Mouse (Mus musculus): ENCODE measurements at regions not wholly inside any gene's neighbourhood (a gene's known extent, or its start where the extent isn't known, plus 50 kb on each side); places are given as distances from the start of the nearest gene placed in this dataset.
"Not testable (repeated sequence)": the region's sequence is repeated elsewhere in the genome, so short reads cannot be mapped to it uniquely, and the experiment has no call there.

GRCm38 (mm10) chr1:94502066-94502861 is 449.9 kb upstream of the Pdcd1 start:
- H3K27ac ChIP-seq (ENCODE audit: low read depth) = no peak overlapping the region

GRCm38 (mm10) chr1:94496992-94497391 is 444.6 kb upstream of the Pdcd1 start:
- 44% methylated on average over 2 of the region's 2 CpGs for WGBS (ENCODE audit: insufficient replicate concordance)
- H3K9ac ChIP-seq (replicated peaks) = no peak overlapping the region
- no peaks in the 10 kb centered on the region for H3K36me3 ChIP-seq (replicated peaks; ENCODE audit: insufficient read depth, low read length)
- no peak for DNase-seq
- no peaks in the 10 kb centered on the region for H3K27me3 ChIP-seq (ENCODE audit: insufficient read depth, low read length)
- H3K4me2 ChIP-seq (ENCODE audit: low read depth, low read length) = no peak overlapping the region
- TF ChIP-seq CTCF (IDR thresholded peaks at IDR 0.05; ENCODE audit: low read depth) = no peak
- TF ChIP-seq EP300 (IDR thresholded peaks at IDR 0.05; ENCODE audit: low read depth) = no peak
- H3K4me1 ChIP-seq (ENCODE audit: insufficient read depth) = no peaks in the 10 kb centered on the region
- ATAC-seq = no peak
- no peaks in the 10 kb centered on the region for H3K9me3 ChIP-seq (ENCODE audit: low read length)
- H3K4me3 ChIP-seq (ENCODE audit: low read depth, low read length) = no peak overlapping the region
- H3K27ac ChIP-seq (ENCODE audit: low read depth) = no peak overlapping the region

More at GRCm38 (mm10) chr1:94502066-94502861, 449.9 kb upstream of the Pdcd1 start:
- WGBS (ENCODE audit: insufficient replicate concordance) = 68% methylated on average over 6 of the region's 6 CpGs
- Histone ChIP-seq H3K27me3 (ENCODE audit: insufficient read depth, low read length) (no peaks in the 10 kb centered on the region), H3K4me3 (ENCODE audit: low read depth, low read length) (no peak overlapping the region), H3K9me3 (ENCODE audit: low read length) (no peaks in the 10 kb centered on the region), H3K36me3 (replicated peaks; ENCODE audit: insufficient read depth, low read length) (no peaks in the 10 kb centered on the region), H3K4me1 (ENCODE audit: insufficient read depth) (no peaks in the 10 kb centered on the region), H3K4me2 (ENCODE audit: low read depth, low read length) (no peak overlapping the region), H3K9ac (replicated peaks) (no peak overlapping the region)
- no peak for TF ChIP-seq EP300 (IDR thresholded peaks at IDR 0.05; ENCODE audit: low read depth)
- TF ChIP-seq CTCF (IDR thresholded peaks at IDR 0.05; ENCODE audit: low read depth) = no peak
- ATAC-seq (no peak), DNase-seq (no peak)

- Histone ChIP-seq H3K27me3 (ENCODE audit: insufficient read depth, low read length) (no peaks in the 10 kb centered on the region), H3K9me3 (ENCODE audit: low read length) (no peaks in the 10 kb centered on the region), H3K9ac (replicated peaks) (no peak overlapping the region), H3K4me3 (ENCODE audit: low read depth, low read length) (no peak overlapping the region), H3K4me1 (ENCODE audit: insufficient read depth) (no peaks in the 10 kb centered on the region), H3K36me3 (replicated peaks; ENCODE audit: insufficient read depth, low read length) (no peaks in the 10 kb centered on the region), H3K27ac (ENCODE audit: low read depth) (no peak overlapping the region), H3K4me2 (ENCODE audit: low read depth, low read length) (no peak overlapping the region)
- WGBS (ENCODE audit: insufficient replicate concordance) = 78% methylated on average over 3 of the region's 3 CpGs
- DNase-seq = no peak
- no peak for TF ChIP-seq CTCF (IDR thresholded peaks at IDR 0.05; ENCODE audit: low read depth)
- TF ChIP-seq EP300 (IDR thresholded peaks at IDR 0.05; ENCODE audit: low read depth) = no peak
- ATAC-seq = no peak
Observed at GRCm38 (mm10) chr1:94496341-94496740, 444.0 kb upstream of the Pdcd1 start.

GRCm38 (mm10) chr1:94487062-94487461 is 434.7 kb upstream of the Pdcd1 start:
- H3K9me3 ChIP-seq (ENCODE audit: low read length) = no peaks in the 10 kb centered on the region
- DNase-seq (no peak), ATAC-seq (no peak)
- H3K4me3 ChIP-seq (ENCODE audit: low read depth, low read length) = no peak overlapping the region
- H3K36me3 ChIP-seq (replicated peaks; ENCODE audit: insufficient read depth, low read length) = no peaks in the 10 kb centered on the region
- H3K4me1 ChIP-seq (ENCODE audit: insufficient read depth) = no peaks in the 10 kb centered on the region
- H3K9ac ChIP-seq (replicated peaks) = no peak overlapping the region
- no peaks in the 10 kb centered on the region for H3K27me3 ChIP-seq (ENCODE audit: insufficient read depth, low read length)
- H3K4me2 ChIP-seq (ENCODE audit: low read depth, low read length) = no peak overlapping the region
- TF ChIP-seq EP300 (IDR thresholded peaks at IDR 0.05; ENCODE audit: low read depth) (no peak), CTCF (IDR thresholded peaks at IDR 0.05; ENCODE audit: low read depth) (no peak)
- H3K27ac ChIP-seq (ENCODE audit: low read depth) = no peak overlapping the region
- WGBS (ENCODE audit: insufficient replicate concordance) = 29% methylated on average over 3 of the region's 3 CpGs

GRCm38 (mm10) chr1:94469834-94470233 is 417.5 kb upstream of the Pdcd1 start:
- not testable (repeated sequence) for H3K4me3 ChIP-seq (ENCODE audit: low read depth, low read length); DNase-seq; H3K4me2 ChIP-seq (ENCODE audit: low read depth, low read length); H3K4me1 ChIP-seq (ENCODE audit: insufficient read depth); H3K36me3 ChIP-seq (replicated peaks; ENCODE audit: insufficient read depth, low read length); H3K27me3 ChIP-seq (ENCODE audit: insufficient read depth, low read length); H3K9ac ChIP-seq (replicated peaks); H3K27ac ChIP-seq (ENCODE audit: low read depth); H3K9me3 ChIP-seq (ENCODE audit: low read length)
- 87% methylated on average over 18 of the region's 18 CpGs for WGBS (ENCODE audit: insufficient replicate concordance)
- peak; percentile 100 for ATAC-seq

- DNase-seq (no peak), ATAC-seq (no peak)
- Histone ChIP-seq H3K9ac (replicated peaks) (no peak overlapping the region), H3K4me3 (ENCODE audit: low read depth, low read length) (no peak overlapping the region), H3K4me2 (ENCODE audit: low read depth, low read length) (no peak overlapping the region), H3K36me3 (replicated peaks; ENCODE audit: insufficient read depth, low read length) (no peaks in the 10 kb centered on the region), H3K9me3 (ENCODE audit: low read length) (no peaks in the 10 kb centered on the region), H3K27ac (ENCODE audit: low read depth) (no peak overlapping the region), H3K27me3 (ENCODE audit: insufficient read depth, low read length) (no peaks in the 10 kb centered on the region), H3K4me1 (ENCODE audit: insufficient read depth) (no peaks in the 10 kb centered on the region)
- TF ChIP-seq EP300 (IDR thresholded peaks at IDR 0.05; ENCODE audit: low read depth) (no peak), CTCF (IDR thresholded peaks at IDR 0.05; ENCODE audit: low read depth) (no peak)
- 81% methylated on average over 2 of the region's 2 CpGs for WGBS (ENCODE audit: insufficient replicate concordance)
Observed at GRCm38 (mm10) chr1:94423731-94424130, 371.4 kb upstream of the Pdcd1 start.
